Mouse (Mus musculus) lung, adult 2 months (tissue): ENCODE data around the gene 1700057G04Rik. TPM values are rescaled to one million over a fixed set of nuclear protein-coding genes. Genes with fewer than 3 reads are reported as not detected.

ENCODE experiments used
- DNase-seq: peaks from one replicate; pipeline ENCODE4 v3.0.0; 2022
- H3K4me1 ChIP-seq: fragments of 200-500 bp; 2 replicates; pipeline ENCODE4 v1.6.1; 2011; ENCODE audit warnings: low read length; ENCODE audit not compliant: control insufficient read depth, insufficient read depth
- H3K4me3 ChIP-seq: fragments of 200-500 bp; replicated peaks from 2 replicates; pipeline ENCODE3; 2011; ENCODE audit warnings: low read depth, mild to moderate bottlenecking, control low read depth, low read length; ENCODE audit errors: extremely low read depth
- CTCF ChIP-seq: fragments of 200-500 bp; IDR thresholded peaks from 2 replicates; pipeline ENCODE4 v1.5.1; 2011; ENCODE audit warnings: mild to moderate bottlenecking, low read length, control low read depth; ENCODE audit not compliant: insufficient read depth
- POLR2A ChIP-seq: fragments of 200-500 bp; IDR thresholded peaks from 2 replicates; pipeline ENCODE4 v1.6.1; 2011; ENCODE audit warnings: low read depth, mild to moderate bottlenecking, control low read depth, low read length, borderline replicate concordance; ENCODE audit errors: extremely low read depth
- WGBS: fragments of 180-500 bp; shearing (Covaris S2); methylation state at CpG from one replicate; pipeline ENCODE4 v1.1.7; 2018; 5-methylcytosine and 5-hydroxymethylcytosine counted together
- polyA plus RNA-seq: library from polyadenylated mRNA; depleted of rRNA; stranded (reverse); fragments of >200 nt; gene quantifications from 2 replicates; pipeline ENCODE4 v1.2.3, GENCODE M21; 2012

Gene 1700057G04Rik
- polyA plus RNA-seq, 1 experiment: not detected

GRCm38 (mm10) chr9:92334845-92335244, 25.7 kb downstream of the 1700057G04Rik start:
- WGBS: 97% methylated on average over 10 of the region's 10 CpGs
- no peak for DNase-seq
- no peaks in the 10 kb centered on the region; the same call in 1 of the 2 replicates for H3K4me1 ChIP-seq
- no peak overlapping the region for H3K4me3 ChIP-seq
- TF ChIP-seq POLR2A (no peak), CTCF (no peak)

- Histone ChIP-seq H3K4me3 (no peak overlapping the region), H3K4me1 (no peaks in the 10 kb centered on the region; the same call in 1 of the 2 replicates)
- no peak for DNase-seq
- TF ChIP-seq POLR2A (no peak), CTCF (no peak)
- 70% methylated on average over 6 of the region's 6 CpGs for WGBS
These were observed 26.2 kb downstream of the 1700057G04Rik start for GRCm38 (mm10) chr9:92335277-92335818.

- TF ChIP-seq POLR2A (no peak), CTCF (no peak)
- no peaks in the 10 kb centered on the region; the same call in 1 of the 2 replicates for H3K4me1 ChIP-seq
- 91% methylated on average over 1 of the region's 1 CpGs for WGBS
These were observed 27.9 kb downstream of the 1700057G04Rik start for GRCm38 (mm10) chr9:92337063-92337462.

GRCm38 (mm10) chr9:92337661-92338060, 28.5 kb downstream of the 1700057G04Rik start:
- Histone ChIP-seq H3K4me1 (no peaks in the 10 kb centered on the region; the same call in 1 of the 2 replicates), H3K4me3 (no peak overlapping the region)
- no peak for DNase-seq
- WGBS: 44% methylated on average over 3 of the region's 3 CpGs
- TF ChIP-seq POLR2A (no peak), CTCF (no peak)

More at GRCm38 (mm10) chr9:92337063-92337462, 27.9 kb downstream of the 1700057G04Rik start:
- no peak overlapping the region for H3K4me3 ChIP-seq
- no peak for DNase-seq

- no peak overlapping the region for H3K4me3 ChIP-seq
- WGBS: 33% methylated on average over 1 of the region's 1 CpGs
These were observed 29.8 kb downstream of the 1700057G04Rik start for GRCm38 (mm10) chr9:92338954-92339353.

GRCm38 (mm10) chr9:92351924-92352323, 42.7 kb downstream of the 1700057G04Rik start:
- no peak for TF ChIP-seq CTCF
- TF ChIP-seq POLR2A: no peak
- Histone ChIP-seq H3K4me1 (no peaks in the 10 kb centered on the region), H3K4me3 (no peak overlapping the region)
- WGBS: 88% methylated on average over 1 of the region's 1 CpGs
- DNase-seq: no peak

More at GRCm38 (mm10) chr9:92338954-92339353, 29.8 kb downstream of the 1700057G04Rik start:
- no peak for TF ChIP-seq CTCF
- no peak for TF ChIP-seq POLR2A
- DNase-seq: no peak
- H3K4me1 ChIP-seq: no peaks in the 10 kb centered on the region

- no peak for DNase-seq
- WGBS: 62% methylated on average over 3 of the region's 3 CpGs
- no peak for TF ChIP-seq POLR2A
- no peaks in the 10 kb centered on the region for H3K4me1 ChIP-seq
- H3K4me3 ChIP-seq: no peak overlapping the region
These were observed 44.1 kb downstream of the 1700057G04Rik start for GRCm38 (mm10) chr9:92353306-92353705.

- TF ChIP-seq POLR2A (no peak), CTCF (no peak)
- DNase-seq: no peak
- 82% methylated on average over 1 of the region's 1 CpGs for WGBS
These were observed 51.6 kb downstream of the 1700057G04Rik start for GRCm38 (mm10) chr9:92360691-92361310.

GRCm38 (mm10) chr9:92363478-92363877, 54.3 kb downstream of the 1700057G04Rik start:
- 62% methylated on average over 2 of the region's 2 CpGs for WGBS
- Histone ChIP-seq H3K4me3 (no peak overlapping the region), H3K4me1 (no peaks in the 10 kb centered on the region)
- TF ChIP-seq CTCF: no peak
- no peak for TF ChIP-seq POLR2A
- DNase-seq: no peak

More at GRCm38 (mm10) chr9:92360691-92361310, 51.6 kb downstream of the 1700057G04Rik start:
- Histone ChIP-seq H3K4me1 (no peaks in the 10 kb centered on the region), H3K4me3 (no peak overlapping the region)

GRCm38 (mm10) chr9:92368920-92369319, 59.7 kb downstream of the 1700057G04Rik start:
- no peak for TF ChIP-seq CTCF
- no peak for TF ChIP-seq POLR2A
- H3K4me3 ChIP-seq: no peak overlapping the region
- H3K4me1 ChIP-seq: peaks cover under 1% of the 10 kb centered on the region; the same call in 1 of the 2 replicates
- DNase-seq: no peak
